Mouse (Mus musculus) forebrain, embryonic 12.5 days (tissue): ENCODE results near the gene Tmprss4. TPM values are rescaled to one million over a fixed set of nuclear protein-coding genes. Genes with fewer than 3 reads are reported as not detected.

ENCODE experiments used
- ATAC-seq: fragments of 200-750 bp; cut with Nextera tagmentation; 2 replicates; pipeline ENCODE4 v1.8.0; 2017; ENCODE audit warnings: moderate TSS enrichment; ENCODE audit not compliant: low FRiP score
- H3K27ac ChIP-seq: fragments of 300-500 bp; sonication (generic); 2 replicates; pipeline ENCODE4 v1.5.1; 2016; ENCODE audit warnings: mild to moderate bottlenecking
- H3K27me3 ChIP-seq: fragments of 300-500 bp; sonication (generic); 2 replicates; pipeline ENCODE4 v1.6.1; 2016; ENCODE audit warnings: mild to moderate bottlenecking
- H3K36me3 ChIP-seq: fragments of 300-500 bp; sonication (generic); replicated peaks from 2 replicates; pipeline ENCODE4 v1.6.1; 2016; ENCODE audit warnings: mild to moderate bottlenecking
- H3K4me1 ChIP-seq: fragments of 300-500 bp; sonication (generic); 2 replicates; pipeline ENCODE4 v1.6.1; 2016
- H3K4me2 ChIP-seq: fragments of 300-500 bp; sonication (generic); 2 replicates; pipeline ENCODE4 v1.6.1; 2016; ENCODE audit warnings: mild to moderate bottlenecking, moderate library complexity
- H3K4me3 ChIP-seq: fragments of 300-500 bp; sonication (generic); replicated peaks from 2 replicates; pipeline ENCODE4 v1.5.1; 2016; ENCODE audit warnings: mild to moderate bottlenecking
- H3K9ac ChIP-seq: fragments of 300-500 bp; sonication (generic); 2 replicates; pipeline ENCODE4 v1.6.1; 2016; ENCODE audit warnings: mild to moderate bottlenecking
- H3K9me3 ChIP-seq: fragments of 300-500 bp; sonication (generic); 2 replicates; pipeline ENCODE4 v1.6.1; 2016
- WGBS: fragments of 180-500 bp; shearing (Covaris S2); methylation state at CpG from one replicate; pipeline ENCODE4 v1.1.7; 2016; 5-methylcytosine and 5-hydroxymethylcytosine counted together
- polyA plus RNA-seq: library from polyadenylated mRNA; unstranded; fragments of >200 nt; fragmentation: Nextera tagmentation; extraction: Ambion mirVana; gene quantifications from 2 replicates; pipeline ENCODE4 v1.2.1, GENCODE M21; 2016

Tmprss4 gene
- polyA plus RNA-seq, 1 experiment from 2014 or later, result 0.11 TPM

DNA sequence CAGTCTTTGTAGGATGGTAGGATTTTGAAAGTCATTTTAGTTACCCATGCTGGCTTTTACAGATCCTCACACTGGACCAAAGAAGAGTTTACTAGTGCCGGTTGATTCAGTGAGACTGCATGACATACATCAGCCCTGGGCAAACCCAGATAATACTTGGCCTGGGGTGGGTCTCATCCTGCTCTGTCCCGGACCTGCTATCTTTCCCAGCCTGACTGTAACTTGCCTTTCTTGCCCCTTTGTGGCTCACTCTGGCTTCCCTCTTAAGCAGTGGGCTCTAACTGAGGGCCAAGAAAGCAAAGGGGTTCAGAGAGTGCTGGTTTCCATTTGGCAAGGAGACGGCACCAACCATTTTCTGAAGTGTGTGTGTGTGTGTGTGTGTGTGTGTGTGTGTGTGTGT, 15.8 kb upstream of the Tmprss4 start:
- H3K27ac ChIP-seq, result no peak overlapping the region
- H3K4me1 ChIP-seq, result 0 out of 2 replicates have a peak, but pooled peaks cover 2% of the 10 kb centered on the region
- H3K36me3 ChIP-seq, result no peaks in the 10 kb centered on the region
- no peak overlapping the region for H3K9ac ChIP-seq
- 80% methylated on average over 3 of the region's 3 CpGs for WGBS
- no peak overlapping the region for H3K4me2 ChIP-seq
- H3K27me3 ChIP-seq, result no peaks in the 10 kb centered on the region
- ATAC-seq, result no peak
- no peak overlapping the region for H3K4me3 ChIP-seq
- no peaks in the 10 kb centered on the region for H3K9me3 ChIP-seq

GRCm38 (mm10) chr9:45215526-45216179, 11.8 kb upstream of the Tmprss4 start:
- Histone ChIP-seq H3K27me3 (no peaks in the 10 kb centered on the region), H3K36me3 (no peaks in the 10 kb centered on the region), H3K4me2 (no peak overlapping the region), H3K27ac (no peak overlapping the region), H3K9me3 (no peaks in the 10 kb centered on the region), H3K4me3 (no peak overlapping the region), H3K4me1 (0 out of 2 replicates have a peak, but pooled peaks cover 2% of the 10 kb centered on the region), H3K9ac (no peak overlapping the region)
- 78% methylated on average over 11 of the region's 11 CpGs for WGBS
- ATAC-seq, result no peak

- Histone ChIP-seq H3K9ac (no peak overlapping the region), H3K36me3 (no peaks in the 10 kb centered on the region), H3K4me1 (0 out of 2 replicates have a peak, but pooled peaks cover 2% of the 10 kb centered on the region), H3K27ac (no peak overlapping the region), H3K27me3 (peaks cover 3% of the 10 kb centered on the region; the same call in 1 of the 2 replicates), H3K4me3 (no peak overlapping the region), H3K4me2 (no peak overlapping the region), H3K9me3 (no peaks in the 10 kb centered on the region)
- ATAC-seq, result no peak
- 63% methylated on average over 6 of the region's 6 CpGs for WGBS
Measured at GRCm38 (mm10) chr9:45212001-45212400, 8.1 kb upstream of the Tmprss4 start.

- Histone ChIP-seq H3K4me3 (no peak overlapping the region), H3K27ac (no peak overlapping the region), H3K36me3 (no peaks in the 10 kb centered on the region), H3K9ac (no peak overlapping the region), H3K9me3 (no peaks in the 10 kb centered on the region), H3K4me1 (no peaks in the 10 kb centered on the region), H3K4me2 (no peak overlapping the region), H3K27me3 (peaks cover 3% of the 10 kb centered on the region; the same call in 1 of the 2 replicates)
- 84% methylated on average over 7 of the region's 7 CpGs for WGBS
- no peak for ATAC-seq
Measured at GRCm38 (mm10) chr9:45207015-45207743, 3.3 kb upstream of the Tmprss4 start.

DNA sequence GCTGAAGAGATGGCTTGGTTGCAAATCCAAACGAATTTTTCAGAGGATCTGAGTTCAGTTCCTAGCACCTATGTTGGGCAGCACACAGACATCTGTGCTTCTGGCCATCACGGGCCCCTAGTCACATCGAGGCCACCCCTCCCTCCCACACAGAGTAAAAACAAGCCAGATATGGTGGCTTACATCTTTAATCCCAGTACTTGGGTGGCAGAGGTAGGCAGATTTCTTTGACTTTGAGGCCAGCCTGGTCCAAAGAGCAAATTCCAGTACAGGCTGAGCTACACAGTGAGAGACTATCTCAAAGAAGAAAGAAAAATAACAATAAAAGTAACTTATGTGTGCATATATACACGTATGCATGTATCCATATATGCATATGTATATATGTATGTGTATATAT, 2.2 kb upstream of the Tmprss4 start:
- Histone ChIP-seq H3K9me3 (no peaks in the 10 kb centered on the region), H3K27ac (no peak overlapping the region), H3K4me1 (no peaks in the 10 kb centered on the region), H3K4me3 (no peak overlapping the region), H3K9ac (no peak overlapping the region), H3K27me3 (peaks cover 3% of the 10 kb centered on the region; the same call in 1 of the 2 replicates), H3K36me3 (no peaks in the 10 kb centered on the region), H3K4me2 (no peak overlapping the region)
- 74% methylated on average over 4 of the region's 4 CpGs for WGBS
- no peak for ATAC-seq

DNA sequence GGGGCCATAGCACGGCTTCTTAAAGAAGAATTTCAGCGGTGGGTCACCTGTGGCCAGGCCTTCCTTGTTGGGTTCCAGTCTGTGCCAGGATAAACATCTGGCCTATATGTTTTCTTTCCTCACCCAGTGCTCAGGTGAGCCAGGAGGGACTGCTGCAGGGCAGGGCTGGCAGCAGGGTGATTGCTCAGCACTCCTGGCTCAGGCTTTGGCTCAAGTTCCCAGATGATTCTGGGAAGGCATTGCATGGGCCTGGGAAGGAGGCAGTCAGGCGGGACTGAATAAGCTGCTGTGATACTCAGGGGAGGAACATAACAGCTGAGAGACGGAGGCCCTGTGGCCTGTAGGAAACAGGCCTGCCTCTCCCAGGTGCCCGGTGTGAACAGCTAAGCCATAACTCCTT, 1.3 kb upstream of the Tmprss4 start:
- no peaks in the 10 kb centered on the region for H3K36me3 ChIP-seq
- H3K9ac ChIP-seq, result no peak overlapping the region
- H3K4me1 ChIP-seq, result no peaks in the 10 kb centered on the region
- ATAC-seq, result no peak
- H3K27ac ChIP-seq, result no peak overlapping the region
- no peaks in the 10 kb centered on the region for H3K9me3 ChIP-seq
- 79% methylated on average over 5 of the region's 5 CpGs for WGBS
- H3K27me3 ChIP-seq, result peaks cover 3% of the 10 kb centered on the region; the same call in 1 of the 2 replicates
- H3K4me3 ChIP-seq, result no peak overlapping the region
- no peak overlapping the region for H3K4me2 ChIP-seq

DNA sequence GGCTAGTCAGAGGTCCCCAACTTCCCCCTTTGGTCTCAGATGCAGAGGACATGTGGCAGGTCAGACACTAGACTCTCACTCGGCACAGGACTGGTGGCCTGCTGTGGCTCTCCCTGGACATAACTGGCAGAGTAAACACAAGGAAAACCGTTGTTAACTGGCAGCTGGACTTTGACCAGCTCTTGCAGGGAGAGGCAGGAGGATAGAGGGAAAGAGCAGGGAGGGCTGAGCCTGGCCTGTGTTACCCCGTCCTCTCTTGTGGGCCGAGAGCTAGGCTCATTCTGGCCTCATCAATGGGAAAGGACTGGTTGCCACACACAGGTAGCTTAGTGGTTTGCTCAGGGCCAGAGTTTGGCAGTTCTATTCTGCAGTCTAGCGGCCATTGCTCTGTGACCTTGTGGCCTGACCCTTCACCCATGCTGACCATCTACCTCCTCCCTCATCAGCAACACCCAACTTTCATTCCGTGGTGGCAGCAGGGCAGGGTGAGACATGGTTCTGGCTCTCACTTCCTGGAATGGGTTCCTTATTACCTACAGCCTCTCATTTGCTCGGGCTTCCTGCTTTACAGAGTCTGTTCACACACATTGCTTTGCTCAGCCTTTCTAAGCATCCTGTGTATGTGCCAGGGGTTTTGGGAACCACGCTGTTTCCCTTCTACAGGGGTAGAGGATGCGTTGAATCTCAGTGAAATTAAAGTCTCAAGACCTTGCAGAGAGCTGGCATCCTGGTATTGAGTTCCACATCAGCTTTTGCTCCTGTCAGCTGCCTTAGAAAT, 1.7 kb downstream of the Tmprss4 start:
- no peaks in the 10 kb centered on the region for H3K4me1 ChIP-seq
- H3K27ac ChIP-seq, result no peak overlapping the region
- H3K4me3 ChIP-seq, result no peak overlapping the region
- no peak overlapping the region for H3K9ac ChIP-seq
- H3K9me3 ChIP-seq, result no peaks in the 10 kb centered on the region
- 0 out of 2 replicates have a peak, but pooled peaks cover 4% of the 10 kb centered on the region for H3K27me3 ChIP-seq
- 84% methylated on average over 9 of the region's 9 CpGs for WGBS
- H3K4me2 ChIP-seq, result no peak overlapping the region
- ATAC-seq, result no peak
- no peaks in the 10 kb centered on the region for H3K36me3 ChIP-seq

GRCm38 (mm10) chr9:45201319-45201947, 2.5 kb downstream of the Tmprss4 start:
- no peaks in the 10 kb centered on the region for H3K4me1 ChIP-seq
- H3K9ac ChIP-seq, result no peak overlapping the region
- H3K27me3 ChIP-seq, result 0 out of 2 replicates have a peak, but pooled peaks cover 4% of the 10 kb centered on the region
- no peak overlapping the region for H3K27ac ChIP-seq
- H3K36me3 ChIP-seq, result no peaks in the 10 kb centered on the region
- ATAC-seq, result no peak
- WGBS, result 90% methylated on average over 5 of the region's 5 CpGs
- H3K4me2 ChIP-seq, result no peak overlapping the region
- no peak overlapping the region for H3K4me3 ChIP-seq
- H3K9me3 ChIP-seq, result no peaks in the 10 kb centered on the region

GRCm38 (mm10) chr9:45197549-45197948, 6.3 kb downstream of the Tmprss4 start:
- H3K36me3 ChIP-seq, result no peaks in the 10 kb centered on the region
- H3K9me3 ChIP-seq, result no peaks in the 10 kb centered on the region
- no peak overlapping the region for H3K4me3 ChIP-seq
- no peak overlapping the region for H3K27ac ChIP-seq
- no peak overlapping the region for H3K9ac ChIP-seq
- no peak overlapping the region for H3K4me2 ChIP-seq
- WGBS, result 89% methylated on average over 5 of the region's 5 CpGs
- ATAC-seq, result no peak
- H3K27me3 ChIP-seq, result 0 out of 2 replicates have a peak, but pooled peaks cover 4% of the 10 kb centered on the region
- no peaks in the 10 kb centered on the region for H3K4me1 ChIP-seq

DNA sequence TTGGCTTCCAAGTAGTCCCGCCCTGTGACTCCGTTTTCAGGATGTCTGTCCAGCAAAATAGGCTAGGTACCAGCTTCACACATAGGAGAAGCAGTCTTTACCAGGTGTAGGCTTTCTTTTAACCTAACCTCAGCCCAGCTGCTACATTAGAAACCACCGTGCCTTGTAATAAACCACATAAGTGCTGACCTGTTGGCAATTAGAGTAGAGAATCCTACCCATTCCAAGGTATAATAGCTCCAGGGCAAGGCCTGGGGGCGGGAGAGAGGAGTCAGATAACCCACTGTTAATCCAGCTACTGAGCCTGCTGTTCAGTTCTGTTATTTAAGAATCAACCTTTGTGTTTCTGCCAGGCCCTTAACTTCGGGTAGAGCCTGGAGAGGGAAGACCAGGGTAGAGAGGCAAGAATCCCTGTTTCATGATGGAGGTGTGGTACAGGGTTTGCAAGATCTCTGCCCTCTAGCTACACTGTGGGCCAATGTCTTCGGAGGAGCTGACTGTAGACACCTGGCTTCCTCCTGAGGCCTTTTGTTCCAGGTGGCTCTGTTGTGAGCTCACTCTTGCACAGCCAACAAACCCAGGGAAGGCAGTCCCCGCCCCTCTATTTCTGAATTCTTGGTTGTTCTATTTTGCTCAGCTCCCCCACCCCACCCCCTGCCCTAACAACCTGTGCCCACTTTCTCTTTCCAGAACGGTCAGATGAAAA, 7.6 kb downstream of the Tmprss4 start:
- no peak overlapping the region for H3K27ac ChIP-seq
- no peaks in the 10 kb centered on the region for H3K36me3 ChIP-seq
- 0 out of 2 replicates have a peak, but pooled peaks cover 4% of the 10 kb centered on the region for H3K27me3 ChIP-seq
- no peak for ATAC-seq
- no peak overlapping the region for H3K4me3 ChIP-seq
- no peak overlapping the region for H3K4me2 ChIP-seq
- 74% methylated on average over 8 of the region's 8 CpGs for WGBS
- H3K9me3 ChIP-seq, result no peaks in the 10 kb centered on the region
- H3K9ac ChIP-seq, result no peak overlapping the region
- no peaks in the 10 kb centered on the region for H3K4me1 ChIP-seq

- Histone ChIP-seq H3K27ac (no peak overlapping the region), H3K4me3 (no peak overlapping the region), H3K9ac (no peak overlapping the region), H3K27me3 (0 out of 2 replicates have a peak, but pooled peaks cover 4% of the 10 kb centered on the region), H3K4me2 (no peak overlapping the region), H3K9me3 (no peaks in the 10 kb centered on the region), H3K4me1 (no peaks in the 10 kb centered on the region), H3K36me3 (no peaks in the 10 kb centered on the region)
- 72% methylated on average over 4 of the region's 4 CpGs for WGBS
- no peak for ATAC-seq
Measured at GRCm38 (mm10) chr9:45195468-45195867, 8.4 kb downstream of the Tmprss4 start.
